Mouse (Mus musculus) intestine, postnatal 0 days (tissue): ENCODE data around the gene Ptms. TPM values are rescaled to one million over a fixed set of nuclear protein-coding genes. Genes with fewer than 3 reads are reported as not detected.

ENCODE experiments used
- ATAC-seq: fragments of 200-750 bp; cut with Nextera tagmentation; 2 replicates; pipeline ENCODE4 v1.8.0; 2017; ENCODE audit warnings: mild to moderate bottlenecking, moderate TSS enrichment, moderate library complexity
- H3K27ac ChIP-seq: fragments of 300-500 bp; sonication (generic); 2 replicates; pipeline ENCODE4 v1.5.1; 2014; ENCODE audit warnings: mild to moderate bottlenecking, low read depth, low read length, moderate library complexity
- H3K27me3 ChIP-seq: fragments of 300-500 bp; sonication (generic); replicated peaks from 2 replicates; pipeline ENCODE4 v1.6.1; 2014; ENCODE audit warnings: low read length, mixed read lengths; ENCODE audit not compliant: control insufficient read depth, insufficient read depth
- H3K36me3 ChIP-seq: fragments of 300-500 bp; sonication (generic); 2 replicates; pipeline ENCODE4 v1.6.1; 2014; ENCODE audit warnings: mild to moderate bottlenecking, moderate library complexity; ENCODE audit not compliant: control insufficient read depth, insufficient read depth
- H3K4me1 ChIP-seq: fragments of 300-500 bp; sonication (generic); replicated peaks from 2 replicates; pipeline ENCODE4 v1.6.1; 2014; ENCODE audit warnings: antibody characterized with exemption, low read length, mixed read lengths; ENCODE audit not compliant: control insufficient read depth, insufficient read depth
- H3K4me2 ChIP-seq: fragments of 300-500 bp; sonication (generic); replicated peaks from 2 replicates; pipeline ENCODE4 v1.6.1; 2014; ENCODE audit warnings: low read depth, mild to moderate bottlenecking, moderate library complexity
- H3K4me3 ChIP-seq: fragments of 300-500 bp; sonication (generic); 2 replicates; pipeline ENCODE4 v1.5.1; 2014; ENCODE audit warnings: low read depth, low read length
- H3K9ac ChIP-seq: fragments of 300-500 bp; sonication (generic); 2 replicates; pipeline ENCODE4 v1.6.1; 2014; ENCODE audit warnings: mild to moderate bottlenecking, low read depth, low read length
- H3K9me3 ChIP-seq: fragments of 300-500 bp; sonication (generic); 2 replicates; pipeline ENCODE4 v1.6.1; 2016; ENCODE audit warnings: mixed run types; ENCODE audit not compliant: control insufficient read depth
- CTCF ChIP-seq: sonication (generic); IDR thresholded peaks from 2 replicates; pipeline ENCODE4 v1.5.1; 2016; ENCODE audit warnings: low read depth, mild to moderate bottlenecking, control low read depth, antibody characterized with exemption, moderate library complexity
- WGBS: fragments of 180-500 bp; shearing (Covaris S2); extraction: QIAGEN DNeasy Blood & Tissue Kit; methylation state at CpG from one replicate; pipeline ENCODE4 v1.1.7; 2014; 5-methylcytosine and 5-hydroxymethylcytosine counted together
- polyA plus RNA-seq: library from polyadenylated mRNA; unstranded; fragments of >200 nt; fragmentation: Nextera tagmentation; extraction: Ambion mirVana; gene quantifications from 2 replicates; pipeline ENCODE4 v1.2.1, GENCODE M21; 2015

The Ptms gene
- polyA plus RNA-seq, 1 experiment from 2014 or later = 169 TPM

GRCm38 (mm10) chr6:124885956-124886381 lies 33.9 kb downstream of the Ptms start:
- ATAC-seq = no peak
- Histone ChIP-seq H3K36me3 (no peaks in the 10 kb centered on the region), H3K27ac (no peak overlapping the region), H3K4me1 (no peaks in the 10 kb centered on the region), H3K27me3 (no peaks in the 10 kb centered on the region), H3K9ac (no peak overlapping the region), H3K4me2 (no peak overlapping the region), H3K9me3 (no peaks in the 10 kb centered on the region), H3K4me3 (no peak overlapping the region)
- no peak for TF ChIP-seq CTCF
- WGBS = 90% methylated on average over 8 of the region's 8 CpGs

GRCm38 (mm10) chr6:124884714-124885500 lies 35.0 kb downstream of the Ptms start:
- Histone ChIP-seq H3K27me3 (no peaks in the 10 kb centered on the region), H3K4me3 (no peak overlapping the region), H3K4me2 (no peak overlapping the region), H3K9ac (no peak overlapping the region), H3K4me1 (no peaks in the 10 kb centered on the region), H3K36me3 (no peaks in the 10 kb centered on the region), H3K27ac (no peak overlapping the region), H3K9me3 (no peaks in the 10 kb centered on the region)
- no peak for TF ChIP-seq CTCF
- no peak for ATAC-seq
- 69% methylated on average over 10 of the region's 10 CpGs for whole genome bisulfite sequencing

DNA sequence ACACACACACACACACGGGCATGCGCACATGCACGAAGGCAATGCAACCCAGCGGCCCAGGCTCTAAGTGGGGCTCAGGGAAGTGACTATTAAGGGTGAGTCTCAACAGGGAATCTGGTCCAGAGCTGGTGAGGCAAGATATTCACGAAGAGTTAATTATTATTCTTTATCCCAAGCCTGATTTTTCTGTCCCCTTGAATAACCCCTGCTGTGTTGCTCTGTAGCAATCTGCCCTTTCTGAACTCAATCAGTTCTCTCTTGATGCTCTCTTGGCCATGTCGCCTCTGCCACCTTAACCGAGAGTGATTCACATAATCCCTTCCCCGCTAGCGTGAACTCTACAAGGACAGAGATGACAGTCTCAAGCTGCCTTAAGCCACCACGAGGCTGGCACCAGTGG lies 36.6 kb downstream of the Ptms start:
- H3K9ac ChIP-seq = no peak overlapping the region
- no peak for TF ChIP-seq CTCF
- no peaks in the 10 kb centered on the region for H3K27me3 ChIP-seq
- WGBS = 80% methylated on average over 10 of the region's 10 CpGs
- H3K27ac ChIP-seq = no peak overlapping the region
- H3K9me3 ChIP-seq = no peaks in the 10 kb centered on the region
- no peak overlapping the region for H3K4me2 ChIP-seq
- ATAC-seq = no peak
- H3K4me1 ChIP-seq = no peaks in the 10 kb centered on the region
- H3K36me3 ChIP-seq = no peaks in the 10 kb centered on the region
- no peak overlapping the region for H3K4me3 ChIP-seq

DNA sequence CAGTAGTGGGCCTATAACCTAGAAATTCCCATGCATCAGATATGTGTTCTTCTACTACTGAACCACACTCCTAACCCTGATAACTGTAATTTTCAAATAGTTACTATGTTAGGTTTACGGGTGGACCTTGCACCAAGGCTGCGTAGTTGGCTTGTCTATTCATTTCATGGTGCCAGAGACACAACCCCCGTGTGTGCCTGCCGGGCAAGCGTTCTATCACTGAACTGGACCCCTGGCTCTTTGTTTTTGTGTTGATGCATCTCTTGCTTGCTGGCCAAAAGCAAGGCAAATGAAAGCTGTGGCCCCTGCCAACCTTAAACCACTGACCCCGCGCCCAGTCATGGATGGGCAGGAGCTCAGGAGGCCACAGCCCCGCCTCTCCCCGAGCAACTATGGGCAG lies 38.1 kb downstream of the Ptms start:
- Histone ChIP-seq H3K4me1 (no peaks in the 10 kb centered on the region), H3K4me2 (no peak overlapping the region), H3K9me3 (no peaks in the 10 kb centered on the region), H3K27me3 (no peaks in the 10 kb centered on the region), H3K36me3 (no peaks in the 10 kb centered on the region), H3K27ac (no peak overlapping the region), H3K9ac (no peak overlapping the region), H3K4me3 (no peak overlapping the region)
- 79% methylated on average over 9 of the region's 9 CpGs for WGBS
- TF ChIP-seq CTCF = no peak
- no peak for ATAC-seq

- Histone ChIP-seq H3K27me3 (no peaks in the 10 kb centered on the region), H3K4me2 (no peak overlapping the region), H3K36me3 (no peaks in the 10 kb centered on the region), H3K4me1 (no peaks in the 10 kb centered on the region), H3K27ac (no peak overlapping the region), H3K4me3 (no peak overlapping the region), H3K9ac (no peak overlapping the region), H3K9me3 (no peaks in the 10 kb centered on the region)
- TF ChIP-seq CTCF = no peak
- WGBS = 54% methylated on average over 6 of the region's 6 CpGs
- no peak for ATAC-seq
Measured at GRCm38 (mm10) chr6:124879390-124879789, 40.5 kb downstream of the Ptms start.

GRCm38 (mm10) chr6:124874348-124874747 lies 45.6 kb downstream of the Ptms start:
- no peak overlapping the region for H3K4me2 ChIP-seq
- WGBS = 39% methylated on average over 2 of the region's 3 CpGs
- H3K36me3 ChIP-seq = no peaks in the 10 kb centered on the region
- no peak for ATAC-seq
- no peaks in the 10 kb centered on the region for H3K27me3 ChIP-seq
- H3K4me1 ChIP-seq = no peaks in the 10 kb centered on the region
- no peaks in the 10 kb centered on the region for H3K9me3 ChIP-seq
- no peak overlapping the region for H3K27ac ChIP-seq
- no peak for TF ChIP-seq CTCF
- no peak overlapping the region for H3K9ac ChIP-seq
- H3K4me3 ChIP-seq = no peak overlapping the region
